Mouse (Mus musculus): ENCODE measurements around the gene Ptn. TPM values are rescaled to one million over a fixed set of nuclear protein-coding genes. Genes with fewer than 3 reads are reported as not detected.

Ptn gene
- total and polyA plus RNA-seq, 3 experiments, result not detected

DNA sequence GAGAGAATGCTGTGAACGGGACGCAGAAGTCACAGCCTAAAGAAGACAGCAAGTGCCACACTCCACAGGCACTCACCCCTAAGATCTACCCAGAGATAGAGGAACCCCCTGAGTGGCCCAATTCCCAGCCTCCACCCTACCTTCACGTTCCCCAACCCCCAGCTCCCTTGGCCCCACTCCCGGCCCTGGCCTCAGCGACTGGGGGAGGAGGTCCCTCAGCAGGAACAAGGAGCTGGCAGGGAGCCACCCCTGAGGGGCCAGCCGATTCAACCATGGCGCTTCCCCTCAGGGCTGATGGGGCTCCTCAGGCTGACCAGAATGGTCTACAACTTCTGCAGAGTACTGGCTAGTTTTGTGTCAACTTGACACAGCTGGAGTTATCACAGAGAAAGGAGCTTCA, 81.9 kb downstream of the Ptn start:
- Histone ChIP-seq H3K4me1 (ENCODE audit: control insufficient read depth in 1 of 2, insufficient read depth in 2 of 2, low read length in 2 of 2) (no peaks in the 10 kb centered on the region), H3K36me3 (ENCODE audit: control insufficient read depth in 1 of 2, insufficient read depth in 2 of 2, low read length in 2 of 2) (no peaks in the 10 kb centered on the region), H3K27ac (ENCODE audit: control insufficient read depth, low read depth, low read length) (no peak overlapping the region), H3K27me3 (ENCODE audit: control insufficient read depth in 1 of 2, insufficient read depth in 2 of 2, low read length in 2 of 2) (no peaks in the 10 kb centered on the region), H3K9me3 (replicated peaks; ENCODE audit: insufficient read depth, low read length) (no peaks in the 10 kb centered on the region), H3K4me3 (ENCODE audit: control insufficient read depth in 1 of 2, insufficient read depth in 1 of 2, low read depth in 2 of 2, low read length in 2 of 2) (no peak overlapping the region), H3K9ac (ENCODE audit: control insufficient read depth, low read depth, low read length, poor library complexity, severe bottlenecking) (no peak overlapping the region), H3K79me2 (ENCODE audit: control insufficient read depth, insufficient read depth, low read length, poor library complexity) (no peaks in the 10 kb centered on the region)
- TF ChIP-seq NRF1 (IDR thresholded peaks at IDR 0.05; ENCODE audit: insufficient read depth, low read depth, low read length, poor library complexity, severe bottlenecking) (no peak), JUND (IDR thresholded peaks at IDR 0.05; ENCODE audit: low read depth, low read length) (no peak)
- no peak for DNase-seq (ENCODE audit: low read depth, low spot score)

DNA sequence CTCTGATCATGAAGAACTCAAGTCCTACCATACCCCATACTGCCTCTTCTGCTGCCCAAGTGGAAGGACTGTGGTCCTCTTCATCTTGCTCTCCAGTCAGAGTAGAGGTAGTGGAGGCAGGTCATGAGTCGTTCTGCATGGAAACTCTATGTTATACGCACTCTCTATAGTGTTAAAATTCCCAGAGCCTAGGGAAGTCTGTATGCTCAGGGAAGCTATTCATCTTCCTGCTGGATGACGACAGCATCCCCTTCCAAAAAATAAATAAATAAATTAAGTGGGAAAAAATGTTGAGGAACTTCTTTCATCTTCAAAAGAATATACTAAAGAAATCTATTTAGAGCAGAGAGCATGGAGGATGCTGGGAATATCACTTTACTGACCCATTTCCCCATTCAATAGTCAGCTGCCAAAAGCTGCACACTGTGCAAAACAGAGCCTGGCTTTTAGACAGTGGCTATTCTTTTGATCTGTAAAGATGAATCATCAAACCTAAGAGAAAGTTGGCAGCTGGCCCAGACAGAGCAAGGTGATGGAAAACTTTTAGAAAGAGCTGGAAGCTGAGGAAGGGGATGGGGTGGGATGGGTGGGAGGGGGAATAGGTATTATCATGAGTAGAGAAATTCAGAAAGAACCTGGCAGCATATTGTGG, 84.4 kb downstream of the Ptn start:
- Histone ChIP-seq H3K4me3 (ENCODE audit: control insufficient read depth in 1 of 2, insufficient read depth in 1 of 2, low read depth in 2 of 2, low read length in 2 of 2) (no peak overlapping the region), H3K36me3 (ENCODE audit: control insufficient read depth in 1 of 2, insufficient read depth in 2 of 2, low read length in 2 of 2) (no peaks in the 10 kb centered on the region), H3K9me3 (replicated peaks; ENCODE audit: insufficient read depth, low read length) (no peaks in the 10 kb centered on the region), H3K9ac (ENCODE audit: control insufficient read depth, low read depth, low read length, poor library complexity, severe bottlenecking) (no peak overlapping the region), H3K79me2 (ENCODE audit: control insufficient read depth, insufficient read depth, low read length, poor library complexity) (no peaks in the 10 kb centered on the region), H3K27ac (ENCODE audit: control insufficient read depth, low read depth, low read length) (no peak overlapping the region), H3K27me3 (ENCODE audit: control insufficient read depth in 1 of 2, insufficient read depth in 2 of 2, low read length in 2 of 2) (no peaks in the 10 kb centered on the region), H3K4me1 (ENCODE audit: control insufficient read depth in 1 of 2, insufficient read depth in 2 of 2, low read length in 2 of 2) (no peaks in the 10 kb centered on the region)
- no peak for DNase-seq (ENCODE audit: low read depth, low spot score)
- TF ChIP-seq CHD2 (IDR thresholded peaks at IDR 0.05; ENCODE audit: low read length) (no peak), JUND (IDR thresholded peaks at IDR 0.05; ENCODE audit: low read depth, low read length) (no peak), ZC3H11A (IDR thresholded peaks at IDR 0.05; ENCODE audit: low read depth, low read length) (no peak), NELFE (IDR thresholded peaks at IDR 0.05; ENCODE audit: low read depth, low read length) (no peak), NRF1 (IDR thresholded peaks at IDR 0.05; ENCODE audit: insufficient read depth, low read depth, low read length, poor library complexity, severe bottlenecking) (no peak)

DNA sequence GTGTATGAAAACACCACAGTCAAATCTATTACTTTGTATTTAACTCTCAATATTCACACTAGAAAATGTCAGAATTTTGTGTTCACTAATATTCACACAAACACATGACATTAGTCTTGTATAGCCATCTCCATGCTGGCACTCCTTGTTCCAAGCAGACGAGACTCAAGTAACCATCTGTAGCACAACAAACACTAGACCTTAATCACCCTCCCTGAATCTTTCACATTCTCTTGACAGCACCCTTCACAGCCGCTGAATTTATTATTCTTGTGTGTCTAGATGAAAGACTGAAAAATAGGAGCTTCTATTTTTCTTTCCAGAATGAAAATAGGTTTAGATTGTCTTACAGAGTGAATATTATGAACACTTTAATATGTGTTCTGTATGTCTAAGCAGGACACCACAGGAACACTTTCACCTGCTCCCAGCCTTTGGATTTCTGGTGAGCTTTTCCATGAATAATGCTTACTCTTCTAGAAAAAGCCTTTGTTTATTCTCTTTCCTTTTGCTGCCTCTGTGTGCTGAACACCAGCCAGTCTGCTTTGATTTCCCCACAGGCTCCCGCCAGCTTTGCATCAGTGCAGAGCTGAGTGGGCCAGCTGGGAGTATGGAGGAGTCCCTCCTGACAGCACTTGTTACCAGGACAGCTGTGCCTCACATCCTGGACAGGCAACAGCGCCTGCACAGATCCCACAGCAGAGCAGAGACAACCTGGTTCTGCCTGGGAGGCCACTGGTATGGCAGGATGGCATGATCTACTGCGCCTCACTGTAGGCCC, 87.1 kb downstream of the Ptn start:
- DNase-seq (ENCODE audit: low read depth, low spot score), result no peak
- Histone ChIP-seq H3K9me3 (replicated peaks; ENCODE audit: insufficient read depth, low read length) (no peaks in the 10 kb centered on the region), H3K27ac (ENCODE audit: control insufficient read depth, low read depth, low read length) (no peak overlapping the region), H3K4me3 (ENCODE audit: control insufficient read depth in 1 of 2, insufficient read depth in 1 of 2, low read depth in 2 of 2, low read length in 2 of 2) (no peak overlapping the region), H3K79me2 (ENCODE audit: control insufficient read depth, insufficient read depth, low read length, poor library complexity) (no peaks in the 10 kb centered on the region), H3K4me1 (ENCODE audit: control insufficient read depth in 1 of 2, insufficient read depth in 2 of 2, low read length in 2 of 2) (no peaks in the 10 kb centered on the region), H3K27me3 (ENCODE audit: control insufficient read depth in 1 of 2, insufficient read depth in 2 of 2, low read length in 2 of 2) (no peaks in the 10 kb centered on the region), H3K36me3 (ENCODE audit: control insufficient read depth in 1 of 2, insufficient read depth in 2 of 2, low read length in 2 of 2) (no peaks in the 10 kb centered on the region), H3K9ac (ENCODE audit: control insufficient read depth, low read depth, low read length, poor library complexity, severe bottlenecking) (no peak overlapping the region)
- TF ChIP-seq ZMIZ1 (IDR thresholded peaks at IDR 0.05; ENCODE audit: low read depth, low read length), result no peak
- no peak for TF ChIP-seq POLR2AphosphoS5 (IDR thresholded peaks at IDR 0.05; ENCODE audit: borderline replicate concordance, low read depth, low read length)
- TF ChIP-seq E2F4 (IDR thresholded peaks at IDR 0.05; ENCODE audit: borderline replicate concordance, low read depth, low read length), result no peak
- TF ChIP-seq GATA1 (IDR thresholded peaks at IDR 0.05; ENCODE audit: low read depth, low read length), result no peak
- TF ChIP-seq MXI1 (IDR thresholded peaks at IDR 0.05; ENCODE audit: low read depth, low read length), result no peak
- no peak for TF ChIP-seq CHD1 (IDR thresholded peaks at IDR 0.05; ENCODE audit: low read depth, low read length)
- TF ChIP-seq MAFK (IDR thresholded peaks at IDR 0.05; ENCODE audit: borderline replicate concordance, low read depth, low read length), result no peak
- no peak for TF ChIP-seq ZNF384 (IDR thresholded peaks at IDR 0.05; ENCODE audit: low read depth, low read length)
- no peak for TF ChIP-seq GABPA (IDR thresholded peaks at IDR 0.05; ENCODE audit: low read depth, low read length)
- no peak for TF ChIP-seq CTCF (IDR thresholded peaks at IDR 0.05 in 2 of 3, conservative IDR thresholded peaks at IDR 0.05 in 1 of 3; ENCODE audit: control insufficient read depth in 1 of 3, insufficient read depth in 1 of 3, low read depth in 2 of 3, low read length in 3 of 3, poor library complexity in 1 of 3, severe bottlenecking in 1 of 3)
- no peak for TF ChIP-seq MAZ (IDR thresholded peaks at IDR 0.05; ENCODE audit: low read depth, low read length)
- TF ChIP-seq ETS1 (IDR thresholded peaks at IDR 0.05; ENCODE audit: low read depth, low read length), result no peak
- no peak for TF ChIP-seq NRF1 (IDR thresholded peaks at IDR 0.05; ENCODE audit: insufficient read depth, low read depth, low read length, poor library complexity, severe bottlenecking)
- TF ChIP-seq NELFE (IDR thresholded peaks at IDR 0.05; ENCODE audit: low read depth, low read length), result no peak
- TF ChIP-seq MYC (IDR thresholded peaks at IDR 0.05; ENCODE audit: low read depth, low read length), result no peak
- TF ChIP-seq SIN3A (IDR thresholded peaks at IDR 0.05; ENCODE audit: low read length), result no peak
- no peak for TF ChIP-seq MEF2A (IDR thresholded peaks at IDR 0.05; ENCODE audit: extremely low read depth, insufficient replicate concordance, low read depth, low read length, poor library complexity, severe bottlenecking)
- TF ChIP-seq UBTF (IDR thresholded peaks at IDR 0.05; ENCODE audit: borderline replicate concordance, insufficient read depth, low read depth, low read length), result no peak
- no peak for TF ChIP-seq TBP (IDR thresholded peaks at IDR 0.05; ENCODE audit: low read depth, low read length)
- no peak for TF ChIP-seq USF1 (IDR thresholded peaks at IDR 0.05; ENCODE audit: low read depth, low read length)

All from MEL (cell line).